Mouse (Mus musculus): ENCODE data around the gene Spo11.

The Spo11 gene

GRCm38 (mm10) chr2:172977409-172978130, at the start of gene Spo11:
Gene Spo11 (plus strand): TSS chr2:172977700.
- no peak for DNase-seq

GRCm38 (mm10) chr2:172929905-172930436, 47.5 kb upstream of the Spo11 start:
- DNase-seq, result no peak

- no peak for DNase-seq
Observed at GRCm38 (mm10) chr2:172931137-172931898, 46.2 kb upstream of the Spo11 start.

- DNase-seq, result no peak
Observed at GRCm38 (mm10) chr2:172933631-172934419, 43.7 kb upstream of the Spo11 start.

- DNase-seq, result no peak
Observed at GRCm38 (mm10) chr2:172934420-172934788, 43.1 kb upstream of the Spo11 start.

- no peak for DNase-seq
Observed at GRCm38 (mm10) chr2:172934891-172935740, 42.4 kb upstream of the Spo11 start.

GRCm38 (mm10) chr2:172935776-172936562, 41.5 kb upstream of the Spo11 start:
- DNase-seq, result no peak

- no peak for DNase-seq
Observed at GRCm38 (mm10) chr2:172936844-172937243, 40.7 kb upstream of the Spo11 start.

GRCm38 (mm10) chr2:172937326-172938190, 39.9 kb upstream of the Spo11 start:
- DNase-seq, result no peak

- no peak for DNase-seq
Observed at GRCm38 (mm10) chr2:172938761-172939638, 38.5 kb upstream of the Spo11 start.

GRCm38 (mm10) chr2:172939639-172940002, 37.9 kb upstream of the Spo11 start:
- no peak for DNase-seq

- peak; percentile 46 for DNase-seq
Observed at GRCm38 (mm10) chr2:172940003-172940798, 37.3 kb upstream of the Spo11 start, which contains the start of gene Bmp7. Gene Bmp7 (minus strand): TSS chr2:172940321.

GRCm38 (mm10) chr2:172940799-172941163, 36.7 kb upstream of the Spo11 start:
- DNase-seq, result no peak

GRCm38 (mm10) chr2:172949051-172949450, 28.4 kb upstream of the Spo11 start:
- no peak for DNase-seq

GRCm38 (mm10) chr2:172950119-172950676, 27.3 kb upstream of the Spo11 start:
- no peak for DNase-seq

- no peak for DNase-seq
Observed at GRCm38 (mm10) chr2:172950722-172951121, 26.8 kb upstream of the Spo11 start.

- no peak for DNase-seq
Observed at GRCm38 (mm10) chr2:172951976-172952375, 25.5 kb upstream of the Spo11 start.

GRCm38 (mm10) chr2:172958579-172958978, 18.9 kb upstream of the Spo11 start:
- DNase-seq, result no peak
